Mouse (Mus musculus): Measurements from ENCODE around the gene Tmem178.
"Not testable (repeated sequence)": the region's sequence is repeated elsewhere in the genome, so short reads cannot be mapped to it uniquely, and the experiment has no call there.

Gene Tmem178

DNA sequence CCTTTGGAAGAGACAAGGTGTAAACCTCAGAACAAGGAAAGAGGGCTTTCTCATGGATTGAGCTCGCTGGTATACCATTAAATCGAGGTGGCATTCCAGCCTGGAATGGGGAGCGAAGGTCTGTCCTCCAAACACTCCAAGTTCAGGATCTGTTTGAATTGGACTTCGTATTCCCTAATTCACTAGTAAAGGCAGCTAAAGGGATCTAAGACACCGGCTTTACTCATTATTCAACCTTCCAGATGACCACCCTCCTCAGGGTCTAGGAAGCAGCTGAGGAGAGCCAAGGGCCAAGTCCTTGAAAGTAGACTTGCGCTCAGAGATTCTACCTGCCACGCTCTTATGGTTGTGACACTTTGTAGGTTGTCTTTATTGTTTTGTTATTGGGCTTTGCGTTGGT lies 1.1 kb downstream of the Tmem178 start:
- not testable (repeated sequence) for DNase-seq (ENCODE audit: low read depth)

DNA sequence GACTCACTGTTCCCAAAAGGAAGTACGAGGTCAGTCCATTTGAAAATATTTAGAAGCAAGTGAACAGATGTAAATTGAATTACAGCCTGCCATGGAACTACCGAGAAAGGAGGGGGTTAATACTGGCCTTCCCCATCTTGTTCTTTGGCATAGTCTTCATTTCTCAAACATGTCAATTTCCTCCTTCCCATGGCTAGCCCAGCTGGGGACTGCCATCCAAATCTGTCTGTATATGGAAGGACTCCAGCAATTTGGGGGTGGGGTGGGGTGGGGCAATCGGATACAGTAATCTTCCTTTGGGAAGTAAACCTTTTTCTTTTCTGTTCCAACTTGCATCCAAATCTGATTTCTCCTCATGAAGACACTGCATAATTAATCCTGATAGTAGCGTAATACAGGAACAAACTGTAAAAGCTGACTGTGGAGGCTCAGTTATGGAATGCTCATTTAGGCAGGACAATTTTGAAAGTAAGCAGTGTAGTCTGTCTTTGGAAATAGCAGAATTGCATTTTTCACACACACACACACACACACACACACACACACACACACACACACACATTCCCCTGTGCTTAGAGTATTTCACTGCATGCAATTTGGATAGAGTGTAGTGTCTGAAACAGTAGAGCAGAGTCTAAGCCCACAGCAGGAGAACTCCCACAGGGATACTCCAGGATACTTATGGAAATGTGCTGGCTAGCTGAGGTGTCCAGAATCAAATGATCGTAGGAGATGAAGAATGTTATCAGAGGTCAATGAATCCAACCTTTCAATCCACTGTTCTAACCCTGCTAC lies 1.9 kb downstream of the Tmem178 start:
- DNase-seq (ENCODE audit: low read depth), result no peak

DNA sequence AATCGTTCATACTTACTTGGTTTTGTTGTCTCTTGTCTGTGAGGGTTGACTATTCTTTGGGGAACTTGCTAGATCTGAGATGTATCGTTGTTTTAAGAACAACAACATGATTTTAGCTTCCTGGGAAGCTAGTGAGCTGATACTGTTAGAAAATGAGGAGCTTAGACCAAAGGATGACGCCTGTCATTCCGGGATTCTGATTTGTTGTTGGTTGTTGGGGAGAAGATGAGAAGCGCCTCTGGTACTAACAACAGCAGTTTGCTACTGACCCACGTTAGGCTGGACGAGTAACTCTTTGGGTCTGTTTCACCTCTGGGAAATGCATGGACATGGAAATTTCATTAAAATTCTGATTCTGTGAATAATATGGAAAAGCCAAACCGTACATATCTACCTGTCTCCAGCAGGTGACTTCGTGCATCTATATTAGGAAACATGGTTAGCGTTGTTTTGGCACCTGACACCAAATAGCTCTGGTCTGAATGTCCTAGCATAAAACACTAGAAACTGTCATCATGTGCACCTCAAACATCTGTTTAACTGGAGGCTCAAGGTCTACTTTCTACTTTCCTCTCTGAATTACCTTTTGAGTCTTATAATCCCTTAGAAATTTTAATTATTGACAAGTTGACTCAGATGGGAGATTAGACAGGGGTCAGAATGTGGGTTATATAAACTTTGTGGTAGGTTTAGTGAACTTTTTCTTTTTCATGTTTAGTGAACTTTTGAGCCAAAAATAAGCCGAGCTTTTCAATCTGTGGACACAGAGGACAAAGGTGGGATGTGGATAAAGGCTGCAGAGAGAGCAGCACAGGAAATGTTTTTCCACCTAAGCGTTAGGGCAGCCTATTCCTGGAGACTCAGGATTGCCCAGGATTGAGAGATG lies 2.9 kb downstream of the Tmem178 start:
- DNase-seq (ENCODE audit: low read depth), result no peak

DNA sequence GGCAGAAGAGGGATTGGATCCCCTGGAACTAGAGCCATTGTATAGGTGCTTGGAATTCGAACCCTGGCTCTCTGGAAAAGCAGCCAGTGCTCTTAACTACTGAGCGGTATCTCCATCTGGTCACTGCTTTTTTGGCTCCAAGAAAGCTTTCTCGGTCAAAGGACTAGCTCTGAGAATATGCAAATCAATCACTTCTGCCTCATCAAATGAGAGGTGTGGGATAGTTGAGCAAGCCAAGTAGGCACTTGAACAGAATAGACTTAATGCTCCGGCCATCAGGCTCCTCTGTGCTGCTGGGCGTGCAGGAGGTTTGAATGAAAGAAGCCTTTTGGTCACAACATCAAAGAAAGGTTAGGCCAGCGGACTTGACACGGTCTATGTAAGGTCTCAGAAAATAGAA lies 5.0 kb downstream of the Tmem178 start:
- no peak for DNase-seq (ENCODE audit: low read depth)

DNA sequence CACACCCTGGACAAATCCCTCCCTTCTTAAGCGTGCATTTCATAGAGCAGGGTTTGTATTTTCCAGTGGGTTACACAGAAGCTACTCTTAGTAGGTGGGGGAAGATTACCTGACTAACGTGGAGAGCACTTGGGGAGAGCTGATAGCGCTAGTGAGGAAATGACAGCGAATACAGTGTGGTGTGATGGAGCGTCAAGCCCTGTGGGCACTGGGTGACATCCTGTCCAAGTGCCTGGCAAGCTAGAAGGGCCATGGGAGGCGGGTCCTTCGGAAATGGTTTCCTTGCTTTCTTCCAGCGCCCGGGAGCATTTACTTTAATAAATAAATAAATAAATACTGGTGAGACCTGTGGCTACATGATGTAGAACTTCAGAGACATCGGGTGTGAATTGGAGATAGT lies 5.5 kb downstream of the Tmem178 start:
- DNase-seq (ENCODE audit: low read depth), result no peak

DNA sequence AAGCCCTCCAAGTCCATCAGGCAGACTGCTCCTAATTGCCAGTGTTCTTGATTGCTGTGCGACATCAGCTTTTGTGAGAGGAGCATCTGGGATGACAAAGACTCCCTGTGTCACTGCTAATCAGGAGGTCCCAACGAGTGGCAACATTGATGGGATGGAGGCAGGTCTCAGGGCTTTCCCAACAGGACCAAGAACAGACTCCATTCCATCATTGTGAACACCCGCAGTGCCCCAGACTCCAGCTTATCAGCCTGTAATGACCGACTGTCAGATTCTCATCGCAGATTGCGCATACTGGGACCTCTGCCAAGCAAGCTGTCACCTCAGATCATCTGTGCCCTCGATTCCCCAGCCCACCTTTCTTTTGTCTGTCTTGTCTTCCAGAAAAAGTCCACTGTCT lies 7.9 kb downstream of the Tmem178 start:
- DNase-seq (ENCODE audit: low read depth), result no peak

DNA sequence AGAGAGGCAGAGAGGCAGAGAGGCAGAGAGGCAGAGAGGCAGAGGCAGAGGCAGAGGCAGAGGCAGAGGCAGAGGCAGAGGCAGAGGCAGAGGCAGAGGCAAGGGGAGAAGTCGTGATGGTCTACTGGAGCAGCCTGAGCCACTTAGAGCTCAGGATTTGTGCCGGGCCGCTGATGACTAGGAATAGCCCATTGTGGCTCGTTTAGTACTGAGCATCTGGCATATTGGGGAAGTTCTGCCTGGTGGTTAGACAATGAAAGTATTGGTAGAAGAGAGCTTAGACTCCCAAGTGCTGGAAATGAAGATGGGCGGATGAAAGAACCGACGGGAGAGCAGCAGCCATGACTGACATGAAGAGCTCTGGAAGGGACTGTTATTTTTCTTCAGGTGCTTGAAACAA lies 11.0 kb downstream of the Tmem178 start:
- no peak for DNase-seq (ENCODE audit: low read depth)

DNA sequence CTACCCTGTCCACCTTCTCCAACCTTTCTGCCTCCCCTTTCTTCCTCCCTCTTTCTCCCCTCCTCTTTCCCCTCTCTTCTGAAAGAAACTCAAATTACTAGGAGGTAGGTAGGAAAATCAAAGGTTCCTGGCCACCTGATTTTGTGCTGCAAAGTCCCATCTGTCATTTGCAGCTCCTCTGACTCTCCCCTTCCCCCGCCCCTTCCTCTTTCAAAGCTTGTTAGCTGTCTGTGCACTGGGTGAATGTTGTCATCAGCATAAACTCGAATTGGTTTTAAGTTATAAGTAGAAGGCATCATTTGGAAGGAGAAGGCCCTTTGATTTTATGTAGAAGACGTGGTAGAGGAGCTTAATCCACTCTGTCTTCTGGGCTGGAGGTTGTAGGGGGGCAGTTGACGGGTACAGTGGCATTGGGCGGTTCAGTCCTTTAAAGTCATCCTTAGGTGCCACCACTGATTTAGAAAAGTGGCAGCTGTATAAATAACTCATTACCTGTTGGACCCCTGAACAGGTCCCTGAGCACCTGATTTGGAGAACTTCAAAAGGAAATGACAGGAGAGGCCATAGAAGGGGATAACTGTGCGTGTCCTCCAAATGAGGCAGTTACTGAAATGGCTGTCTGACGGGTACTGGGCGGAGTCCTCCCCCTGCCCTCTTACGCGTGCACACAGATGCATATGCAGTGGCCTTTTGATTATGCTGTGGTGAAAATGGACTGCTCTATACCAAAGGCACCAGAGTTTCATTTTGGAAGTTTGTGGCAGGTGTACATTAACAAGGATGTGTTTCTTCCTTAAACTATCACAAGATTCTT lies 11.8 kb downstream of the Tmem178 start:
- no peak for DNase-seq (ENCODE audit: low read depth)

DNA sequence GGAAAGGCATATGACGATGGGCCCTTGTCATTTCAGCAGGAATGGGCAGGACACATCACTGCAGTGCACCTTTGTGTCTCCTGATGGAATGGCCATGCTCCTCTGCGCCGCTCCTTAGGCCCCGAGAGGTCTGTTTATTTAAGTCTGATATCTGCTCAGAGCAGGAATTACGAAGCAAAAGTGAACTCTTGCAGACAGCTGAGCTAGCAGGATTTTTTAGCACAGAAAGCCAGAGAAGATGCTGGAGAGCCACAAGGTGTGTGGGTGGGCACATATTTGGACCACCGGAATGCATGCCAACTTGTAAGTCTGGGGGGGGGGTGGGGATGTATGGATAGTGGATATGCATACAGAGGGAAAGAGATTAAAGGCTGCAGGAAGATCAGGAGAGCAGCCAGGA lies 13.9 kb downstream of the Tmem178 start:
- no peak for DNase-seq (ENCODE audit: low read depth)

DNA sequence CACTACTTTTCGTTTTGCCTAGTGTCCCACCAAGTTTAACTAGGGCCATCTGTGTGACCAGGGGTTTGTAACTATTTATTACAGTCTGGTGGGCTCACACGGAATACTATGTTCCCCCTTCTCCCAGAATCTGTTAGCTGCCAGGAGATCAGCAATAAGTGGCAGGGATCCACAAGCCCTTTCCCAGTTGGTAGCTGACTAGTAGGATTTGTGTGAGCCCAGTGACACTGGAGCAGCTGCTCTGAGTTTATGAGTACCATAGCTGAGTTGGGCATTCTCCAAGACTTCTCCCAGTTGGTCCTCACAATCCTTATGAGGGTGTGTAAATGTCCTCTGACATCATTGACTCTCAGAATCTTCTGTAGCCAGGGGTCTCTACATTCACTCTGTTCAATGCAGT lies 15.4 kb downstream of the Tmem178 start:
- DNase-seq (ENCODE audit: low read depth), result no peak

DNA sequence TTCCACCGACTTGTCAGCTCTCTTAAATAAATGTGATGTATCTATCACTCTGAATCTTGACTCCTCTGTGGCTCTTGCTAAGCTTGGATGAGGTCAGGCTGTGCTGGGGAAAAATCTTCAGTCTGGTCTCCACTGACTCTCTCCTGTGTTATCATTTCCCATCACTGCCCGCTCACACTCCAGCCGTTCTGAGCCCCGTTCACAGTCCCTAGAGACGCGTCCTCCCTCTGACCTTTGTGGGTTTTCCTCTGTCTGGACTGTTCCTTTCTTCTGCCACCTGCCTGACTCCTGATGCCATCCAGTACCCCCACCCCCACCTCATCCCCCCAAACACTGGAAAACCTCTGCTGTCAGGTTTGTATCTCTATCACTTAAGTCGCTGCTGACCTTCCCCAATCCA lies 23.0 kb downstream of the Tmem178 start:
- no peak for DNase-seq (ENCODE audit: low read depth)

DNA sequence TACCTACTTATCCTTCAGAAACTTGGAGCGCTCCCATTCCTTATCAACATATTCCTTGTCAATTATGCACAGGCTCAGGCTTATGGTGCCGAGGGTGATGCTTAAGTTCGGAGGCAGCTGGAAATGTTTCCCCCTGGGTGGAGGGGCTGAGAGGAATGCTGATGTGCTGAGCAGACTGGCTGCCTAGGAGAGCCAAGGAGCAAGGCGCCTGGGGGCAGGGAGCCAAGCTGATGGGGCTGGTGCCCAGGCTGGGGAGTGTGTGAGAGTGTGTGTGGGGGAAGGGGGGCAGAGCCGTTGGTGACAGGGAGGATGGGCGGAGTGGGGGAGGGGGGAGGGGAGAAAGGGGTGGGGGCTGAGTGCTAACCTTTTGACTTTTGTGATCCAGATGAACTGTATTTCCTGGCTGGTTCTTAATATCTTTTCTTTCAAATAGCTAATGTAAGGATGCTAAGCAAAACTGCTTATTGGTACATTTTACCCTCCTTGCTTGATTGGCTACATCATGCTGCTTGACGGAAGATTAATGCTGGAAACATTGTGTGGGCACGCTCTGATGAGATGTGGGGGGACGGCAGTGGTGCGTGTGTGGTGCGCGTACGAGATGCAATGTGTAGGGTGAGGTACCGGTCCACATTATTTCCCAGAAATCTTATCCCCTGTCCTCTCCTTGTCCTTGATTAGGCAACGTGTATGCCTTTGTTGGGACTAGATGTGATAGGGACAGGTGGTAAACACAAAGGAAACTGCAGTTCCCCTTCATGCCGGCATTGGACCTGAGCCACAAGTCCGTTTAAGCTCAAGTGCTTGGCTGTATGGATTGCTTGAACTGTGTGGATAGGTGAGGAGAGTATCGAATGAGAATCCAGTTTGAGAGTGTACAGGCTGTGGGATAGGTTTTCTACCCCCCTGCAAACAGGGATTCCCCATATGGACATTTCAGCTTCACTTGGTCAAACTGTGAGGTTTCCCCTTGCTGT lies 25.5 kb downstream of the Tmem178 start:
- peak; percentile 16 for DNase-seq (ENCODE audit: low read depth)

DNA sequence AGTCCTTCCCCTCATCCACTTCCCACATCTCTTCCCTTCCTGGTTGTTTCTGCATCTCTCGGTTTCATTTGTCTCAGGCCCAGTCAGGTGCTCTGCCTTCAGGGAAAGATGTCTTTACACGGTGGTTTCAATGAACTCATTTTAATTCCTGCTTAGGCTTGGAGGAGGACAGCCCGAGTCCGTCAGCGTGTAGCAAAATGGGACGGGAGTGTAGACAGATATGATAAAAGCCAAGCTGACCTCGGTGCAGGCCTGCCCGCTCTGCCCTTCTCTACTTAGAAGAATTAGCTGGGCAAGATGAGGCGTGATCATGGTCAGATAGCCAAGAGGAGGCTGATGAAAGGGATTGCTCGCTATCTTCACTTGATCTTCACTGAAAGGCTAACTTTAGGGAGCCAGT lies 26.3 kb downstream of the Tmem178 start:
- no peak for DNase-seq (ENCODE audit: low read depth)

DNA sequence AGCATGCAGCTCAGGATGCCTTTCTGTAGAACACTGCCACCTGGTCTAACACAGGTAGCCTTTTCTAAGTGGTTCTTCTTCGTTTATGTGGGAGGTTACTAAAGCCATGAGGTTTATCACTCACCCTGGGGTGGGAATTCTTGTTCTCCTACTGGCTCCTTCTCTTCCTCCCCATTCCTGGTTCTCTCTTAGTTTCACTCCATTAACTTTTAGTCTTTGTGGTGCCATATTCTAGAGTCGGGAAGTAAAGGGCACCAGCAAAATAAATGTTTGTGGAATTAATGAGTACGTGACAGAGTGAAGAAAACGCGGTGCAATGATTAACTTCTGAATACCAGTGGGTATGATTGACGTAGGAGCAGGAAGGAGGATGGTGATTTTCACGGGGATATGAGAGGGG lies 28.5 kb downstream of the Tmem178 start:
- DNase-seq (ENCODE audit: low read depth), result no peak

DNA sequence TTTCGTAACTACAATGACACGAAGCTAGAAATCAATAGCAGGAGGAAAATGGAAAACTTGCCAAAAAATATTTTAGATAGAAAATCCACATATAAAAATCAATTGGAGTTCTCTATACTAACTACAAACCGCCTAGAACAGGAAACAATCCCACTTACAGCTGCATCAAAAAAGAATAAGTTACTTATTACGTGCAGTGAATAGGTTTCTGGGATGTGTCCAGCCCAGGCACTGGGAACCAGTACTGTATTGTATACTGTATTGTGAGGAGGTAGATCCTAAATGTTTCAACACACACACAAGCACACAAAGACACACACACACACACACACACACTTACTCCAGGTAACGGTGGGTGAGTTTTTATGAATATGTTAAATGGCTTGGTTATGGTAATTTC lies 32.8 kb downstream of the Tmem178 start:
- DNase-seq (ENCODE audit: low read depth), result no peak

DNA sequence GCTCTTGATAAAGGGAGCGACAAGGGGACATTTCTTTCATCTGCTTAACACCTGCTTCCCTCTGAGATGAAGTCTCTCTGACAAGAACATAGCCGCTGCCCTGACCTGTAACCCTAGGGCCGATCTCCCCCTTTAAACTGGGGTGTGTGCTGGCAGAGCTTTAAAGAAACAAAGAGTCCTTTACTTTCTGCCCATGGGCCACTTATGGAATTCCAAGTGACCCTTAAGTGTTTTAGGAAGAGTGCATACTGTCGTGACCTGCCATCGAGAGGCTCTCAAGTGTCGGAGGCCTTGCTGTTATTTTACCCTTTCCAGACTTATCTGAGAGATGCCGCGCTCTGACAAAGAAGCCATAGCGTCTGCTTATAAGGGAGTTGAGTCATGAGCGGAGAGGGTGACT lies 35.7 kb downstream of the Tmem178 start:
- DNase-seq (ENCODE audit: low read depth), result no peak

DNA sequence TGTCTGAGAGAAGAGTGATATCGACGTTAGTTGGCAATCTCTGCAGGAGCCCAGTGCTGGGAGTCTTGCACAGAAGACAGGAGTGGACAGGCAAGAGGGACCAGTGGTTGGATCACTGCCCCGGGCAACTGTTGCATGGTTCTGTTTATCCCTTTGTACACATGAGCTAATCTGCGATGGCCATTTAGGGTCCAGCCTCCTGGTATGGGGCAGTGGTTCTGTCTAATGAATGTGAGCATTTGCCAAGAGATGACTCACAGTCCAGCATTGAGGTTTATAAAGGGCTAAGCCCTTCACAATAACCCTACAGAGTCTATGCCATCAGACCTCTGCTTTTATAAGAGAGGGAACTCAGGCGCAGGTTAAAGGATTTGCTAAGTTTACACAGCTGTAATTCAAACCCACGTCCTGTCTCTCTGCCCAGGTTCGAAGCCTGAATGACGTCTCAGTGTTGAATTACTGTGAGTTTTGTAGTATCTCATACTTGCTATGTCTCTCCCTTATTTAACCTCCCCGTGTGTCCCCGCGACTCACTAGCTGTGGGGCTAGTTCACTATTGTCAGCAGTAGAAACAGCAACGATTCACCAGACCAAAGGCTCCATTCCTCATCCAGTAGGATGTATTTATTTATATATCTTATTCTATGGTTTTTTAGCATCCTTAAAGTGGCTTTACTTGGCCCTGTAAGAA lies 37.4 kb downstream of the Tmem178 start:
- peak; percentile 36 for DNase-seq (ENCODE audit: low read depth)

DNA sequence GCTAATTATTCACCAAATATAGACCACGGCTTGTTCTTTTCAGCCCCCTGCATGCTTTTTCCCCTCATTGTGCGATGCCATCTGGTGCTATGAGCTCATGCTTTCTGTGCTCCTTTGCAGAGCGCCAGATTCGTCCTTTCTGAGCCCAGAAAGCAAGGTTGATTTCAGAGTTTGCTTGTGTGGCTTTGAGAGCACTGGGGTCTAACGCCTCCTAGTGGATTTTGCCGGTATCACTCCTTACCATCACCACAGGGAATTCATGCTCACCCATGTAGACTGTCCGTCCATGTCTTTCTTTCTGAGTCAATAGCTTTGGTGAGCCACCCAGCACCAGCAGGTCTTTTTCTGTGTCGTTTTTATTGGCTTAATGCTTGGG lies 38.0 kb downstream of the Tmem178 start:
- DNase-seq (ENCODE audit: low read depth), result peak; percentile 70

DNA sequence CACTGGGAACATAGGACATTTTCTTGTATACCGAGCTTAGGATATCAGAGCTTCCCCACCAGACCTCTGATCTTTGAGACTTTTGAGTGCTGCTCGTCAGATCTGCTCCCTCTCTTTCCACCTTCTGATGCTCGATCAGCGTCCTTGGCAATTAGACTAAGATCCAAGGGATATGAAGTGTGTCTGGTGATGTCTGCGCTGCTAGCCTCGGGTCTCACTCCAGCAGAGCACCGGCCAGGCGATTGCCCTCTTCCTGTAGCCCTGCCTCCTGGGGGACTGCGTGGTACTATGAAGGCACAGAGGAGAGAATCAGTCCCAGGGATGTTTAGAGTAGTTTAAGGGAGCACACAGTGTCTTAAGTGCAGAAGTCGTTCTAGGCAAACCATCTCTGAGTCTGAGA lies 38.5 kb downstream of the Tmem178 start:
- DNase-seq (ENCODE audit: low read depth), result no peak

DNA sequence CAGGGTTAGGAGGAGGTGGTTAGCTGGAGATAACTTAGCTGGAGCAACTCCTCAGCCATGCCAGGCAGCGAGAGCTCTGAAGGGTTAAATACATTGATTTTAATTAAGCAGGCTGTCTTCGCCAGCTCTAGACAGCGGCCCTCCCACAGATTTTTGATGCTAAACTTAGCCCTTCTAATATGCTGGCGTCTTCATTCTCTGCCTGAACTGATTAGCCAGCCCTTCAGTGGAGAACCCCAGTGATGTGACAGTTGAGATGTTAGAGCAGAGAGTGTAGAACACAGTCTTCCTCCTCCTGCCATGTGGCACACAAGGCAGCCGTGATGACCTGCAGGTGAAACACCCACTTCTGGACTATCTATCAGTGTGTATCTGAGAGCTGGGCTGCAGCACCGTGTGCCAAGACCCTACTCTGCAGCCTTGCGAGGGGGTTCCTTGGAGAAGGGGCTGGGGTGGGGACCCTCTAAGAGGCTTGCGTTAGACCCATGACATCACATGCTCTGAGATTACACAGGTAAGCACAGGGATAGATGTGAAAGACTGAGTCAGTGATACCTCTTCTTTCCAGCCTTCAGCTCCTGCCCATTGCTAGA lies 47.2 kb downstream of the Tmem178 start:
- no peak for DNase-seq (ENCODE audit: low read depth)

All from fibroblast of lung, adult 2 months (primary cell).